Mouse (Mus musculus) layer of hippocampus, adult 11-12 months (tissue): ENCODE results near the gene Carns1.

Experiments used
- DNase-seq: peaks from one replicate; pipeline ENCODE4 v3.0.0; 2022; ENCODE audit warnings: low spot score

Carns1 gene

GRCm38 (mm10) chr19:4175368-4175947 is at the start of gene Carns1:
Carns1 (minus strand) TSS chr19:4175479.
- peak; percentile 67 for DNase-seq

GRCm38 (mm10) chr19:4222165-4222564 is 46.9 kb upstream of the Carns1 start:
- DNase-seq: no peak

- DNase-seq: no peak
These were observed 45.9 kb upstream of the Carns1 start for GRCm38 (mm10) chr19:4220957-4221743.

GRCm38 (mm10) chr19:4220416-4220815 is 45.1 kb upstream of the Carns1 start:
- DNase-seq: no peak

- no peak for DNase-seq
These were observed 44.7 kb upstream of the Carns1 start for GRCm38 (mm10) chr19:4219943-4220342.

GRCm38 (mm10) chr19:4218784-4219183 is 43.5 kb upstream of the Carns1 start:
- DNase-seq: no peak

- DNase-seq: no peak
These were observed 43.0 kb upstream of the Carns1 start for GRCm38 (mm10) chr19:4218293-4218692.

GRCm38 (mm10) chr19:4217855-4218254 is 42.6 kb upstream of the Carns1 start:
- no peak for DNase-seq

GRCm38 (mm10) chr19:4217140-4217539 is 41.9 kb upstream of the Carns1 start:
- DNase-seq: no peak

GRCm38 (mm10) chr19:4216041-4216685 is 40.9 kb upstream of the Carns1 start:
- no peak for DNase-seq

GRCm38 (mm10) chr19:4215451-4215840 is 40.2 kb upstream of the Carns1 start:
- DNase-seq: no peak

- DNase-seq: no peak
These were observed 39.6 kb upstream of the Carns1 start for GRCm38 (mm10) chr19:4214771-4215450.

GRCm38 (mm10) chr19:4214071-4214770 is 38.9 kb upstream of the Carns1 start, which contains the start of the genes Clcf1 and AC109138.7:
Clcf1 (plus strand) TSS chr19:4214238.
AC109138.7 (plus strand) TSS chr19:4214357.
- no peak for DNase-seq

- no peak for DNase-seq
These were observed 38.3 kb upstream of the Carns1 start for GRCm38 (mm10) chr19:4213524-4213974.

- DNase-seq: no peak
These were observed 36.8 kb upstream of the Carns1 start for GRCm38 (mm10) chr19:4211891-4212588.

- DNase-seq: no peak
These were observed 33.3 kb upstream of the Carns1 start for GRCm38 (mm10) chr19:4208563-4208962.

- DNase-seq: peak; percentile 81
These were observed 31.7 kb upstream of the Carns1 start for GRCm38 (mm10) chr19:4206971-4207370.

- DNase-seq: no peak
These were observed 29.6 kb upstream of the Carns1 start for GRCm38 (mm10) chr19:4204889-4205288.

- DNase-seq: no peak
These were observed 28.5 kb upstream of the Carns1 start for GRCm38 (mm10) chr19:4203604-4204326.

GRCm38 (mm10) chr19:4203148-4203547 is 27.9 kb upstream of the Carns1 start:
- no peak for DNase-seq
